Mouse (Mus musculus) MEL-GATA-1-ER (cell line): ENCODE measurements around the gene Mphosph6.
A peak's percentile ranks its signal among the peaks of the same experiment; 100 is the strongest.

ENCODE experiments used
- DNase-seq: peaks from one replicate; pipeline ENCODE4 v3.0.0-alpha.2; 2012; ENCODE audit warnings: low read depth; ENCODE audit errors: extremely low read depth

Gene Mphosph6

GRCm38 (mm10) chr8:117801443-117802298 lies at the start of gene Mphosph6:
TSS of gene Mphosph6 (minus strand) at chr8:117801943.
- peak; percentile 87 for DNase-seq

- DNase-seq = peak; percentile 51
Observed at GRCm38 (mm10) chr8:117850420-117850819, 48.7 kb upstream of the Mphosph6 start.

- DNase-seq = no peak
Observed at GRCm38 (mm10) chr8:117847865-117848264, 46.1 kb upstream of the Mphosph6 start.

DNA sequence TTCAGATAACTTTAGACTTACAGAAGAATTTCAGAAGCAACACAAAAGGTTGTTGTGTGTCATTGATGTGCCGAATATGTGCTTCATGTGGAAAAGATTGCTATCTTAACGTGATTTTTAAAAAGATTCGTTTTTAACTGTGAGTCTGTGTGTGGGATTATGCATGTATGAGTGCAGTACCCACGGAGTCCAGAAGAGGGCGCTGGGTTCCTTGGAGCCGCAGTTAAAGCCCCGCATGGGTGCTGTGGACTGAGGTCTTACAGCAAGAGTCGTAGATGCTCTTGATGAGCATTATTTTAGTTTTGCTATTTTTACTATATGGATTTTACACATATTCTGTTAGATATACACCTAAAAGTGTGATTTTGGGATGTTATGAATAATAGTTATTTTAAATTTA lies 42.0 kb upstream of the Mphosph6 start:
- no peak for DNase-seq

DNA sequence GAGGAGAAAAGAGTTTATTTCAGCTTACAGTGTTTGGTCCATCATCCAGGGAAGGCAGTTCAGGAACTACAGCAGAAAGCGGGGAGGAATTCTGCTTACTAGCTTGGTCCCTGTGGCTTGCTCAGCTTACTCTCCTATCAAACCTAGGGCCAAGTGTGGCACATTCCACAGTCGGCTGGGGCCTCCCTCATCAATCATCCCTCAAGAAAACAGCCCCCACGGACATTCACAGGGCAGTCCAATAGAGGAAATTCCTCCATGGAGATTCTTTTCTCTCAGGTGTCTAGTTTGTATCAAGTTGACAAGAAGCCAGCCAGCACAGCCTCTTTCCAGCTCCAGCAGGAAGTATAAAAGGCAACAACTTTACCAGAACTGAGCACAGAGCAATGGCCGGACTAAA lies 11.8 kb upstream of the Mphosph6 start:
- no peak for DNase-seq

- DNase-seq = no peak
Observed at GRCm38 (mm10) chr8:117810676-117811075, 8.9 kb upstream of the Mphosph6 start.

GRCm38 (mm10) chr8:117805419-117805818 lies 3.7 kb upstream of the Mphosph6 start:
- DNase-seq = no peak

GRCm38 (mm10) chr8:117802299-117802689 lies 551 bp upstream of the Mphosph6 start:
- no peak for DNase-seq

GRCm38 (mm10) chr8:117798066-117798465 lies 3.7 kb downstream of the Mphosph6 start:
- DNase-seq = no peak

GRCm38 (mm10) chr8:117796464-117796863 lies 5.3 kb downstream of the Mphosph6 start:
- no peak for DNase-seq

DNA sequence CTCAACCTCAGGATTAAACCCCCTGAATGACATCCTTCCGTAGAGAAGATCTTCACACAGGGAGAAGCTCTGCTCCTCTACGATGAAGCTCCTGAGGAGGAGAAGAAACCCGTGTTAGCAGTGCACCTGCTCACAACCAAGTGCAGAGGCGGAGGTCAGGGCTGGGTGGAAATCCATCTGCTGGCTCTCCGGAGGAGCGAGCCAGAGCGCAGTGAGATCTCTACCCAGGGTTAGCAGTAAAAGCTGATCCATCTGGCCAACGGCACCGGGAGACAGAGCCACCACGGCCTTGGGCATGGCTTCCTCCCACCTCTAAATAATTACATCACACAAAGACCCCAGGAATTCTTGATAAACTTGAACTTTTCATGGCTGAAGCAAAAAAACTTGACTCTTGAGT lies 7.2 kb downstream of the Mphosph6 start:
- DNase-seq = no peak

GRCm38 (mm10) chr8:117792616-117793144 lies 9.1 kb downstream of the Mphosph6 start:
- no peak for DNase-seq

- no peak for DNase-seq
Observed at GRCm38 (mm10) chr8:117786428-117786827, 15.3 kb downstream of the Mphosph6 start.

DNA sequence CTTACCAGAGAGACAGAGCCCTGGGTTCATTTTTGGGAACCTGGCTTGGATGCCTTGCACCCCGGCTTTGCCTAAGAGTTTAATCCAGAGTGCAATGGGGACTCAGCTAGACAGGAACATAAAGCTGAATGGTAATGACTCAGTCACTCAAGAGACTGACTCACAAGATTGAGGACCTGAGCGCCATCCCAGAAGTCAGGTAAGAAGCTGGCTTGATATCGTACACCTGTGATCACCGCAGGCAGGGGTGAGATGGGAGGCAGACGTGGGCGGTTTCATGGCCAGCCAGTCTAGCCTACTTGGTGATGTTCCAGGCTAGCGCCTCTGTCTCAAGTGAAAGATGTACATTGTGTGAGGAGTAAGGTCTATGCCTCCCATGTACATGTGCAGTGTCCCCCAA lies 18.7 kb downstream of the Mphosph6 start:
- DNase-seq = no peak

- DNase-seq = no peak
Observed at GRCm38 (mm10) chr8:117781375-117782129, 20.2 kb downstream of the Mphosph6 start.

GRCm38 (mm10) chr8:117779344-117779743 lies 22.4 kb downstream of the Mphosph6 start:
- no peak for DNase-seq

DNA sequence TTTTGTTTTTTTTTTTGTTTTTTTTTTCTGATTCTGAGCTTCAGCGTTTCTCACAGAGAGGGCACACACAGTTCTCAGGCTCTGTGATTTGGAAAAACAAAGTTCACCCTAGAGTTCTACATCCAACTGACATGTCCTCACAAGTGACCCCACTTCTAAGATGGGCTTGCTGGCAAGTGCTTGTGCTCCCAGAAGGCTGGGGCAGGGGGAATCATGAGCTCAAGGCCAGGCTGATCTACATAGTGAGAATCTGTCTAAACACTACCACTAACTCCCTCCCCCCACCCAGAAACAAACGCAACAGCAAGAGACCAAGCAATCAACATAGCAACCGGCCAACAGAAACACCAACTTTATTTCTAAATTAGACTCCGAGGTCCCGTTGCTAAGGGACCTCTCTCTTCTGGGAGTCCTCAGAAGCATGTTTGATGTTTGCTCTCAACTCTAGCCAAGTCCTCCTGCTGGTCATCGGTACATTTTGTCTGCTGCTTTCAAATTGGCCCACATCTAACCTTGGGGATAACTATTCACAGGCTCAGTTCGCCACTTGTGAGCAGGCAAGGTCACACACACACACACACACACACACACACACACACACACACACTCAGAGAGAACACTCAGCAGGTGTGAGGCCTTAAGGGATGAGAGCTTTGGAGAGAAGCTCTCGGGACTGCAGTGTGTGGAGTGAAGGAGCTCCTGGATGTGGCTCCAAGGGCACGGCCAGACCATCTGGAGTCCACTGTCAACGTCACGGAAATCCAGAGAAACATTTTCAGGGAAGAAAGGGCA lies 23.0 kb downstream of the Mphosph6 start:
- no peak for DNase-seq

- no peak for DNase-seq
Observed at GRCm38 (mm10) chr8:117776075-117776474, 25.7 kb downstream of the Mphosph6 start.

DNA sequence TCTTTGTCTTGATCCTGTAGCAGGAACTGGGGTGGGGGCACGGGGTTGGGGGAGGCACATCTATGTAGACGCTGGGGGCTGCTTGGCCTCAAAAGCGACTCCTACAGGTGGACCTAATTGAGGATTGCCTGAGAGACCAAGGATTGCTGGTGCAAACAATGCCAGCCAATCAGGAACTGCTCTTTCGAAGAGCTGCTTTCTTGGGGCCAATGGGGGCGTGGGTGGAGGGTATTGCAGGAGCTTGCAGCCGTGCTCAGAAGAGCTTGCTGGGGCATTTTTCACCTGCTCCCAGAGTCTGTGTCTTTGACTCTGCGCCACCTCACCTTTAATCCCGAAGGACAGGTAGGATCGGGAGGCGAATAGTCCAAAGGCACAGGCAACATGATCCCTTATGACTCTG lies 26.1 kb downstream of the Mphosph6 start:
- no peak for DNase-seq

DNA sequence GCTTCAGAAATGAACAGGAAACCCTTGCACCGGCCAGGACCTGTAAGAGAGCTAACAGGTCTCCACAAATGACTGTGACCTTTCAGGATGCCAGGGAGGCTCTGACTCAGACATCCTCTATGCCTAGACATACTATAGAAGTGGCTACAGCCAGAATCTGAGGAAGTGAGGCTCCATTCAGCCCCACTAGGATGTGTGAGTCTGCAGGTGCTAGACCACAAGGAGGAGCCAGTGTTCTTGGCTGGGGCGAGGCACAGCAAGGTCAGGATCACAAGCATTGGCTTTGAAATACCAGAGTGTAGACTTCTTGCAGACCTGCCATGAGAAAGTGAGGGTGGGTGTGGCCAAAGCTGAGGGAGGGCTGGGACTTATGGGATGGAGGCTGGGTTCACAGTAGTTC lies 29.1 kb downstream of the Mphosph6 start:
- DNase-seq = peak; percentile 18

DNA sequence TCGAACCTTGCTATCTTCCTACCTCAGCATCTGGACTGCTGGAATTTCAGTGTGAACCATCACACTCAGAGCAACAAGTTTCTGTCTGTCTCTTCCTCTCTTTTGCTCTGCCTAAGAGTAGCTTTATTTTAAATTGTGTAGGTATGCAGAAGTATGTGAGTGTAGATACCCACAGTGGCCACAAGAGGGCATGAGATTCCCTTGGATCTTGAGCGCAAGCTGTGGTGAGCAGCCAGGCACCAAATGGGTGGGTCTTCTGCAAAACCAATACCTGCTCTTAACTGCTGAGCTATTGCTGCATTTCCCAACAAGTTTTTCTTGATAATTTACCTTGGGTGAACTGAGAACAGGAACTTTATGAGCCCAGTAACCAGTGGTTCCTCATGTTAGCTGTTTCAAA lies 29.6 kb downstream of the Mphosph6 start:
- DNase-seq = peak; percentile 71
